Mouse (Mus musculus) neural tube, embryonic 12.5 days (tissue): ENCODE data around the gene Cdiptos. TPM values are rescaled to one million over a fixed set of nuclear protein-coding genes. Genes with fewer than 3 reads are reported as not detected.
A peak's percentile ranks its signal among the peaks of the same experiment; 100 is the strongest.

Experiments used
- ATAC-seq: fragments of 200-750 bp; cut with Nextera tagmentation; 2 replicates; pipeline ENCODE4 v1.8.0; 2017; ENCODE audit warnings: low read depth, mild to moderate bottlenecking, moderate TSS enrichment, moderate library complexity; ENCODE audit not compliant: low FRiP score
- H3K27ac ChIP-seq: fragments of 300-500 bp; sonication (generic); 2 replicates; pipeline ENCODE4 v1.5.1; 2016
- H3K27me3 ChIP-seq: fragments of 300-500 bp; sonication (generic); replicated peaks from 2 replicates; pipeline ENCODE4 v1.6.1; 2016; ENCODE audit warnings: mild to moderate bottlenecking
- H3K36me3 ChIP-seq: fragments of 300-500 bp; sonication (generic); 2 replicates; pipeline ENCODE4 v1.6.1; 2016; ENCODE audit warnings: mild to moderate bottlenecking
- H3K4me1 ChIP-seq: fragments of 300-500 bp; sonication (generic); 2 replicates; pipeline ENCODE4 v1.6.1; 2016
- H3K4me2 ChIP-seq: fragments of 300-500 bp; sonication (generic); replicated peaks from 2 replicates; pipeline ENCODE4 v1.6.1; 2016; ENCODE audit warnings: mild to moderate bottlenecking
- H3K4me3 ChIP-seq: fragments of 300-500 bp; sonication (generic); 2 replicates; pipeline ENCODE4 v1.5.1; 2016
- H3K9ac ChIP-seq: fragments of 300-500 bp; sonication (generic); 2 replicates; pipeline ENCODE4 v1.6.1; 2016; ENCODE audit warnings: mild to moderate bottlenecking
- H3K9me3 ChIP-seq: fragments of 300-500 bp; sonication (generic); 2 replicates; pipeline ENCODE4 v1.6.1; 2016; ENCODE audit warnings: mild to moderate bottlenecking
- WGBS: fragments of 180-500 bp; shearing (Covaris S2); methylation state at CpG from one replicate; pipeline ENCODE4 v1.1.7; 2016; 5-methylcytosine and 5-hydroxymethylcytosine counted together
- polyA plus RNA-seq: library from polyadenylated mRNA; unstranded; fragments of >200 nt; fragmentation: Nextera tagmentation; extraction: Ambion mirVana; gene quantifications from 2 replicates; pipeline ENCODE4 v1.2.1, GENCODE M21; 2016

Gene Cdiptos
- polyA plus RNA-seq, 1 experiment from 2014 or later = 1.4 TPM

- H3K4me3 ChIP-seq = no peak overlapping the region
- ATAC-seq = no peak
- H3K36me3 ChIP-seq = peaks cover 4% of the 10 kb centered on the region; the same call in 1 of the 2 replicates
- 56% methylated on average over 9 of the region's 9 CpGs for WGBS
- H3K27me3 ChIP-seq = no peaks in the 10 kb centered on the region
- no peak overlapping the region for H3K4me2 ChIP-seq
- no peaks in the 10 kb centered on the region for H3K4me1 ChIP-seq
- H3K9ac ChIP-seq = no peak overlapping the region
- no peak overlapping the region for H3K27ac ChIP-seq
- no peaks in the 10 kb centered on the region for H3K9me3 ChIP-seq
Observed at GRCm38 (mm10) chr7:126986319-126986718, 10.4 kb upstream of the Cdiptos start.

- H3K9ac ChIP-seq = no peak overlapping the region
- no peak overlapping the region for H3K4me3 ChIP-seq
- 53% methylated on average over 10 of the region's 10 CpGs for WGBS
Observed at GRCm38 (mm10) chr7:126984667-126985444, 9.0 kb upstream of the Cdiptos start.

GRCm38 (mm10) chr7:126983113-126983512 is 7.2 kb upstream of the Cdiptos start:
- no peaks in the 10 kb centered on the region for H3K27me3 ChIP-seq
- H3K36me3 ChIP-seq = peaks cover 31% of the 10 kb centered on the region
- H3K4me2 ChIP-seq = no peak overlapping the region
- no peaks in the 10 kb centered on the region for H3K9me3 ChIP-seq
- WGBS = 84% methylated on average over 7 of the region's 7 CpGs
- H3K27ac ChIP-seq = no peak overlapping the region
- ATAC-seq = no peak
- H3K9ac ChIP-seq = no peak overlapping the region
- no peaks in the 10 kb centered on the region for H3K4me1 ChIP-seq
- no peak overlapping the region for H3K4me3 ChIP-seq

More at GRCm38 (mm10) chr7:126984667-126985444, 9.0 kb upstream of the Cdiptos start:
- Histone ChIP-seq H3K4me2 (no peak overlapping the region), H3K27ac (no peak overlapping the region), H3K4me1 (no peaks in the 10 kb centered on the region), H3K27me3 (no peaks in the 10 kb centered on the region), H3K36me3 (peaks cover 14% of the 10 kb centered on the region), H3K9me3 (no peaks in the 10 kb centered on the region)
- no peak for ATAC-seq

- WGBS = 92% methylated on average over 4 of the region's 4 CpGs
- Histone ChIP-seq H3K36me3 (peaks cover 31% of the 10 kb centered on the region), H3K4me2 (no peak overlapping the region), H3K9me3 (no peaks in the 10 kb centered on the region), H3K27me3 (no peaks in the 10 kb centered on the region), H3K4me1 (peaks cover 4% of the 10 kb centered on the region), H3K9ac (no peak overlapping the region), H3K4me3 (no peak overlapping the region), H3K27ac (no peak overlapping the region)
- no peak for ATAC-seq
Observed at GRCm38 (mm10) chr7:126982054-126982453, 6.2 kb upstream of the Cdiptos start.

GRCm38 (mm10) chr7:126981601-126982000 is 5.7 kb upstream of the Cdiptos start:
- WGBS = 92% methylated on average over 2 of the region's 2 CpGs
- H3K9me3 ChIP-seq = no peaks in the 10 kb centered on the region
- no peak for ATAC-seq

GRCm38 (mm10) chr7:126978841-126979240 is 2.9 kb upstream of the Cdiptos start:
- Histone ChIP-seq H3K9ac (no peak overlapping the region), H3K4me1 (peaks cover 8% of the 10 kb centered on the region), H3K27ac (no peak overlapping the region), H3K27me3 (no peaks in the 10 kb centered on the region), H3K9me3 (no peaks in the 10 kb centered on the region), H3K4me3 (no peak overlapping the region), H3K4me2 (no peak overlapping the region), H3K36me3 (peaks cover 31% of the 10 kb centered on the region)
- 93% methylated on average over 6 of the region's 6 CpGs for WGBS
- ATAC-seq = no peak

More at GRCm38 (mm10) chr7:126981601-126982000, 5.7 kb upstream of the Cdiptos start:
- Histone ChIP-seq H3K36me3 (peaks cover 31% of the 10 kb centered on the region), H3K4me2 (no peak overlapping the region), H3K27ac (no peak overlapping the region), H3K9ac (no peak overlapping the region), H3K27me3 (no peaks in the 10 kb centered on the region), H3K4me3 (no peak overlapping the region), H3K4me1 (peaks cover 8% of the 10 kb centered on the region)

GRCm38 (mm10) chr7:126976878-126977459 is 1.1 kb upstream of the Cdiptos start:
- H3K4me2 ChIP-seq = peak overlapping the region; percentile 86
- WGBS = 28% methylated on average over 14 of the region's 14 CpGs
- peaks cover 8% of the 10 kb centered on the region for H3K4me1 ChIP-seq
- H3K27ac ChIP-seq = no peak overlapping the region
- no peaks in the 10 kb centered on the region for H3K9me3 ChIP-seq
- H3K9ac ChIP-seq = peak overlapping the region; percentile 98
- peaks cover 31% of the 10 kb centered on the region for H3K36me3 ChIP-seq
- H3K4me3 ChIP-seq = peak overlapping the region; percentile 100
- no peaks in the 10 kb centered on the region for H3K27me3 ChIP-seq
- no peak for ATAC-seq

- H3K36me3 ChIP-seq = peaks cover 30% of the 10 kb centered on the region
- peaks cover 8% of the 10 kb centered on the region for H3K4me1 ChIP-seq
- H3K4me3 ChIP-seq = peak within 1 kb of the TSS; percentile 100
- H3K27ac ChIP-seq = peak within 1 kb of the TSS; percentile 79
- no peaks in the 10 kb centered on the region for H3K9me3 ChIP-seq
- ATAC-seq = no peak
- no peaks in the 10 kb centered on the region for H3K27me3 ChIP-seq
- peak within 1 kb of the TSS; percentile 98 for H3K9ac ChIP-seq
- peak within 1 kb of the TSS; percentile 86 for H3K4me2 ChIP-seq
- 0% methylated on average over 1 of the region's 1 CpGs for WGBS
Observed at GRCm38 (mm10) chr7:126975893-126975949, 177 bp downstream of the Cdiptos start, which contains the start of gene Cdipt. Cdipt (plus strand) TSS chr7:126975914.

- H3K9ac ChIP-seq = no peak overlapping the region
Observed at GRCm38 (mm10) chr7:126975493-126975892, 405 bp downstream of the Cdiptos start.

GRCm38 (mm10) chr7:126967361-126967760 is 8.5 kb downstream of the Cdiptos start:
- Histone ChIP-seq H3K36me3 (peaks cover 31% of the 10 kb centered on the region), H3K27ac (no peak overlapping the region), H3K9me3 (no peaks in the 10 kb centered on the region), H3K4me3 (no peak overlapping the region), H3K27me3 (peaks cover 11% of the 10 kb centered on the region), H3K4me1 (no peaks in the 10 kb centered on the region), H3K4me2 (no peak overlapping the region), H3K9ac (no peak overlapping the region)
- no peak for ATAC-seq
- 72% methylated on average over 6 of the region's 6 CpGs for WGBS

More at GRCm38 (mm10) chr7:126975493-126975892, 405 bp downstream of the Cdiptos start:
- H3K4me1 ChIP-seq = peaks cover 8% of the 10 kb centered on the region
- H3K4me2 ChIP-seq = peak overlapping the region; percentile 86
- no peak overlapping the region for H3K27ac ChIP-seq
- H3K36me3 ChIP-seq = peaks cover 31% of the 10 kb centered on the region
- 10% methylated on average over 8 of the region's 8 CpGs for WGBS
- ATAC-seq = peak; percentile 10; the same call in 1 of the 2 replicates
- no peaks in the 10 kb centered on the region for H3K9me3 ChIP-seq
- H3K27me3 ChIP-seq = no peaks in the 10 kb centered on the region
- H3K4me3 ChIP-seq = no peak overlapping the region; the same call in 1 of the 2 replicates

GRCm38 (mm10) chr7:126965568-126965967 is 10.3 kb downstream of the Cdiptos start:
- no peak overlapping the region for H3K4me3 ChIP-seq
- H3K4me1 ChIP-seq = no peaks in the 10 kb centered on the region
- WGBS = 73% methylated on average over 3 of the region's 3 CpGs
- peaks cover 24% of the 10 kb centered on the region for H3K36me3 ChIP-seq
- no peaks in the 10 kb centered on the region for H3K9me3 ChIP-seq
- H3K27ac ChIP-seq = no peak overlapping the region
- no peak for ATAC-seq
- peaks cover 19% of the 10 kb centered on the region for H3K27me3 ChIP-seq
- H3K9ac ChIP-seq = no peak overlapping the region
- no peak overlapping the region for H3K4me2 ChIP-seq

GRCm38 (mm10) chr7:126963548-126964286 is 12.2 kb downstream of the Cdiptos start:
- WGBS = 24% methylated on average over 19 of the region's 19 CpGs
- ATAC-seq = no peak
- H3K9me3 ChIP-seq = no peaks in the 10 kb centered on the region
- H3K4me3 ChIP-seq = no peak overlapping the region
- no peaks in the 10 kb centered on the region for H3K4me1 ChIP-seq
- 0 out of 2 replicates have a peak overlapping the region, but pooled peaks have one; percentile 14 for H3K4me2 ChIP-seq
- H3K27ac ChIP-seq = no peak overlapping the region
- no peak overlapping the region for H3K9ac ChIP-seq
- peaks cover 19% of the 10 kb centered on the region for H3K27me3 ChIP-seq
- H3K36me3 ChIP-seq = peaks cover 15% of the 10 kb centered on the region; the same call in 1 of the 2 replicates
